Mouse (Mus musculus) left cerebral cortex, postnatal 4 days (tissue): ENCODE data around the gene Cdhr2. TPM values are rescaled to one million over a fixed set of nuclear protein-coding genes. Genes with fewer than 3 reads are reported as not detected.

Experiments used
- DNase-seq: peaks from one replicate; pipeline ENCODE4 v3.0.0-alpha.2; 2022
- intact Hi-C: fragments of 180-260 bp; cut with DNase I; formaldehyde crosslinking; loops from one replicate; pipeline ENCODE4 v1.15.1; 2025
- total RNA-seq, 2 experiments: library from RNA; stranded (reverse); gene quantifications; 2 replicates each; pipeline ENCODE4 v1.2.3; 2021

The Cdhr2 gene
- total RNA-seq, 2 experiments from 2014 or later = 0.12 to 0.26 TPM

DNA sequence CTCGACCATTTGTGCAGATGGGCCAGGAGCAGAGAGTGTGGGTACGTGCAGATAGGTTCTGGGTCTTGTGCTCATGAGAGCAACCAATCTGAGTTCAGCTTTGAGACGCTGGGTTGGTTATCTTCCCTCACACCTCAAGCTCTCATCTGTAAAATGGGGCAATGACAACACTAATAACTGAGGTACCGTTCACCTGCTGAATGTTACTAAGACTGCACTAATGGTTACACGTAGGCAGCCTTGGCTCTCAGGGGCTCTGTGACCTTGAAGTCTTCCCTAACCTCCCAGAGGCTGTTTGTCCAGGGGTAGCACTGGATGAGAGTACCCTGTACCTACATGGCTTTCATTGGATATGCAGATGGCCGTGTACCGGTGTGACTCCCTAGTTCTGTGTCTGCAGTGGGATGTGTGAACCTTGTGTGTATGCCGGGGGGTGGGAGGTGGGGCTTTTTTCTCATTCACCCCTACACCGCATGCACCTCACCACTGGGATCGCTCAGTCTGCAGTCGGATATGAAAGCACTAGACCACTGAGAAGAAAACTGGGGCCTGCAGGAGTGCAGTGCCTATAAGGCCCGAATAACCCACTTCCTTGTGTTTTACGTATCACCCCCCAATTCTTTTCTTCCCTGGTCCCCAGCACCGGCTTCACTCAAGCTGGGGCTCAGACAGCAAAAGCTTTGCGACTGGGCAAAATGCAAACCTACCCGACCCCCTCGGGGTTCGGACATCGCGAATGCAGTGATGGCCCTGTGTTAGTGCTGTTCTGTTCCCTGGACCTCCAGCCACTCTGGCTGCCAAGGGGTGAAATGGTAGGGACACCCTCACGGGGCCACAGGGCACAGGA, 8.3 kb upstream of the Cdhr2 start:
- DNase-seq = no peak
- intact Hi-C loops = no loop called here

DNA sequence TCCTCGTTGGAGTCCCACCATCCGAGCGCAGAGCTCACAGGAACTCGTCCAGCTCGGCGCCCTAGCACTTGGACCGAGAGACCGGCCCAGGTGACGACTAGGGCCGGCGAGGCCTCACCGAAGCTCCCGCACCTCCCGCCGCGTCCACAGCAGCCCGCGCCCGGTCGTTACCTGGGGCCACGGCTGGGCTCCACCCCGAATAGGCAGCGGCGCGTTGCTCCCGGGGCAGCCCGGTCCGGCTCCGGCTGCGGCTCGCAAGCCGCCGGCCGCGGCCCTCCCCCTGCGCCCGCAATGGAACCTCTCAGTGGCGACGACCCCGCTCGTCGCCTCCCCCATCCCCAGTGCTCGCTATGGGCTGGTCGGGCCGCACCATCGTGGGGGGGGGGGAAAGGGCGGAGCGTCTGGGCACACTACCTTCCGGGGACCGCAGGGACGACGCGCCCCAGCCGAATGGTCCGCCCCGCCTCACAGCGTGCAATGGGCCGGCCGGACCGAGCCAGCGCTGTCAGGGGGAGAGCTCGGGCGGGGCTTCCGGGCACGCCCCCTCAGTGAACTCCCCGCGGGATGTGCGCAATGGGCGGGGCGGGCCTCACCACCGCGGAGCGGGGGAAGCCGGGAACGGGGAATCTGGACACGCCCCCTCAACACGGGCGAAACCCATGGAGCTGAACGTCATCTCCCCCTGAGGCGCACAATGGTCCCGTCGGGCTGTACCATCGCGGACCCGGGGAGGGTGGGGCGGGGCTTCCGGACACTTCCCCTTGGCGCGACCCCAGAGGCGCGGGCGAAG, 7.5 kb upstream of the Cdhr2 start, which contains the start of gene Rnf44:
TSS of gene Rnf44 (minus strand) at position 350 of the 790 bp plus-strand sequence.
- peak; percentile 100 for DNase-seq
- intact Hi-C loops = no loop called here

DNA sequence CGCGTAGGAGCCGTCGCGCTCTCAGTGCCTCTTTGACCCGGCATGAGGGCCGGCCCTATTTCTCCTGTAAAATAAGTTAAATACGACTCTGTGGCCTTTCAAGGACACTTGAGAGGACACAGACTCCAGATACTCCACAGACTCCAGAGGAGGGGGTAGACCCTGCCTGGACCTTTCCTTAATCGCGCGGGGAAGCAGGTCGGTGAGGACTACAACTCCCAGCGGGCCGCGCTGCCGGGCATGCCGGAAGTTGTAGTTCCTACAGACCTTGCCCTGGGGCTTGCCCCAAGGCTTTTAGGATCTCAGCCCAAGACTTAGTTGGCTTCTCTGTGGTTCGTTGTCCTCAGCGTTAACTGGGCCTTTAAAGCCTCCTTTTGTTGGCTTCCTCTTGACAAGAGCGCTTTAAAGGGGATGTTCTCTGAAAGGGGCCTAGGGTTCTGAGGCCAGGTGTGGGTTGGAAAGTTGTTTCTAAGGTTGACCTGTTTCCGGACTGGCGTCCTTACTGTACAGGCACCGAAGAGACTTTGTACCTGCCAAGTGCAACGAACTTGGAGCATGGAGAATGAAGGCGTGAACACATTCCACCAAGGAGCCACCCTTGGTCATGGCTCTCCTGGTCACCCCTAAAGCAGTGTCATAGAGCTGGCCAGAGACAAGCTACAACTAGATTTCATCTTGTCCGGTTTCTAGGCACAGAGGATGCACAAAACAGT, 6.8 kb upstream of the Cdhr2 start:
- intact Hi-C loops = no loop called here
- peak; percentile 87 for DNase-seq

DNA sequence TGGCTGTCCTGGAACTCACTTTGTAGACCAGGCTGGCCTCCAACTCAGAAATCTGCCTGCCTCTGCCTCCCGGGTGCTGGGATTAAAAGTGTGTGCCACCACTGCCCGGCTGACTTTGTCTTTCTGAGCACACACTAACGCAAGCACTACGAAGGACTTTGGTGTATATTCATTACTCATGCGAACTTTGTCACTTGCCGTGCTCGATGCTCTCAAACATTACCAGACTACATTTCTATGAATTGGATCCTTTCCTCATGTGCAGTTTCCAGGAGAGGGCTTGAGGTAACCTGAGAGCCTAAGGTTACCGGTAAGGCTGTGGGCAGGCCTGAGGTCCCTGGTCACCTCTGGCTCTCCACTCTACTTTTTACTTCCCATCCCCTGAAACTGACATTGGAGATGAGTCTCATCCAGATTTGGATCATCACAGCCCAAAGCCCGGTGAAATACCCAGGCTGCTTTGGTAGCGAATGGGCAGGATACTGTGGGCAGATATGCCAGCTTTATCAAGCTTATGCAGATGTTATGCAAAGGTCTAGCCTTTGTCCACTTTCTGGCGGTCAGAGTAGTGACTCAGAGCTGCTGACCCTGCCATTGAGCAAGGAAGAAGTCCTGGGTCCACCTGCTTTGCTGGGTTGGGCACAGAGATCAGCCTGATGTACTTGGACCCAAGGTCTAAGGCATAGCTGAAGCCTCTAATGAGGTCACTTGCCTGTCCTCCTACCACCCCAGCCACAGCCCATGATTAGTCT, 5.6 kb upstream of the Cdhr2 start:
- intact Hi-C loops = no loop called here
- no peak for DNase-seq

DNA sequence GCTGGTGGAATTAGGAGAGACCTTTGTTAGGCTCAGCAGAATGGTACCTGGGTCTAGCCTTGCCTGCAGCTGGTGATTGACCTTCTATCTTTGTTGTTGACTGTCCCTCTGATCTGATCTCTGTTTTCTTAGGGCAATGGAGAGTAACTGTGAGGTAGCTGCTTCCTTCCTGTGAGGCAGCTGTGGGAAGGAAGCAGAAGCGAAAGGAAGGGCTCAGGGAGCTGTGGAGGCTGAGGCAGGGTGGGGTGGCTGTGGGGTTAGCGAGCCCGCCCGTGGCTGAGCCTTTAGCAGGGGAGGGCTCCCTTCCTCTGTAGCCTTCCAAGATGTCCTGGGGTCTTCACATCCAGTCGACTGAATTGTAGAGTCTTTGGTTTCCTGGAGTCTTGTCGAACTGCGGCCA, 1.2 kb downstream of the Cdhr2 start:
- intact Hi-C loops = no loop called here
- no peak for DNase-seq

DNA sequence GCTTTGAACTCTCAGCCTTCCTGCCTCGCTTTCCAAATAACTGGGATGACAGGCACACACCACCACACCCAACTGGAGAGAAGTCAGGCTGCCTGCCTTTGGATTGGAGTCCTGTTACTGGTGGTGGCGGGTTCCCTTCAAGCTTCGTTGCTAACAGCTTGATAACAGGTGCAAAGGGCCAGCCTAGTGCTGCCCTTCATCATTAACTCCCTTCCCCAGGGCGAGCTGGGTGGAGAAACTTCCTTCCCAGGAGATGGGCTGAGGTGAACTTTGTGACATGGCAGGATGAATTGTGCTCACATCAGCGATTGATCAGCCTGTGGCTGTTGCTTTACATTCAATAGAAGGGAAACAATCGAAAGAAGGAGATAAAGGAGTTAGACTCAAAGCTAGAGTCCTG, 3.6 kb downstream of the Cdhr2 start:
- intact Hi-C loops = no loop called here
- no peak for DNase-seq

DNA sequence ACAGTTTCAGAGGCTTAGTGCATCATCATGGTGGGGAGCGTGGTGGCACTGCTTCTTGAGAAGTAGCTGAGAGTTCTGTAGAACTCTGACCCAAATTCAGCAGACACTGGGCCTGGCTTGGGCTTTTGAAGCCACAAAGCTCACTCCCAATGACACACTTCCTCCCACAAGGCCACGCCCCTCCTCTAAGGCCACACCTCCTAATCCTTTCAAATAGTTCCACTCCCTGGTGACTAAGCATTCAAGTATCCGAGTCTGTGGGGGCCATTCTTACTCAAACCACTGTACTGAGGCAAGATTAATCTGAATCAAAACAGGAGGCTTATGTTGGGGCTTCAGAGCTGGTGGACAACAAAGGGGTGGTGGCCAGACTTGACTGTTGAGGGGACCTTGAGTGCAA, 9.6 kb downstream of the Cdhr2 start:
- intact Hi-C loops = loop anchor here (10.0 kb wide), 3 partner anchors 84 to 464 kb away; no protein-coding TSS in a partner anchor
- no peak for DNase-seq

DNA sequence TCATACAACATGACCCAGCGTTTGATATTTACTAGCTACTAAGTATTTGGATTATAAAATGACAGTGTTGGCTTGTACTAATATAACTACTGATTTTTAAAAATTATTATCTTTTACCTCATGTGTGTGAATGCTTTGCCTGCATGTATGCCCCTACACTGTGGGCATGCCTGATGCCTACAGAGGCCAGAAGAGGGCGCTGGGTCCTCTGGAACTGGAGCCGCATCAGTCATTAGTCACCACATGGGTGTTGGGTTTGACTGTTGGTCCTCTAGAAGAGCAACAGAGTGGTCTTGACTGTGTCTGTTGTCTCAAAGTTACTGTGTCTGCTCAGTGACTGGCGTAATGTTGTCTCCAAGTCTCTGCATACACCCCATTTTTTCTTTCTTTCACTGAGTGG, 13.1 kb downstream of the Cdhr2 start:
- DNase-seq = no peak
- intact Hi-C loops = loop anchor here (10.0 kb wide), 3 partner anchors 80 to 460 kb away; no protein-coding TSS in a partner anchor

DNA sequence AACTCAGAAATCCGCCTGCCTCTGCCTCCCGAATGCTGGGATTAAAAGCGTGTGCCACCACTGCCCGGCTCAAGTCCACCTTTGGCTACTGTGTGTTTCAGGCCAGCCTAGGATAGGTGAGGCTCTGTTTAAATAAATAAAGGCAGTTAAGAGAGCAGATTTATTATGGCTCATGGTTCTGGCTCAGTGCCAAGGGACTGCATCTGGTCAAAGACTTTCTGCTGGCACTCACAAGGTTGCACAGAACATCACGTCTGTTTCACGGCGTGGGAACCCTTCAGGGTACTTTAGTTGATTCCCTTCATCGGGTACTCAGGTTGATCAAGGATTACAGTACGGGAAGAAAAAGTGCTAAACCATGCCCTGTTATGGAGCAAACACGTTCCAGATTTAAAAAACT, 13.7 kb downstream of the Cdhr2 start:
- intact Hi-C loops = loop anchor here (10.0 kb wide), 3 partner anchors 80 to 460 kb away; no protein-coding TSS in a partner anchor
- peak; percentile 44 for DNase-seq

DNA sequence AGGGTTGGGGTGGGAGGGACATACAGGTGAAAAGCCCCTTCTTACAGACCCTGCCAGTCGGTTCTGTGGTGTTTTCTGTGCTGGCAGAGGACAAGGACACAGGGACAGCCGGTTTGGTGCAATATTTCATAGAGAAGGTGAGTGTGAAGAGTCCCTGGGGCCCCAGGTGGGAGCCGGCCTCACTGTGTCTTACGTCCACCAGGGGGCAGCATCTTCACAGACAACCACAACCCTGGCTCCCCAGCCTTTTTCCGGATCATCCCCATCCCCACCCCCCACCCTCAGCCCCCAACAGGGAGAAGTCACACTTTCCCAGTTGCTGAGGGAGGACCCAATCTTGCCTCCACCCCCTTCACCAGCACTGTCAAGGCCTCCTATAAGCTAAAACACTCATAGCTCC, 15.7 kb downstream of the Cdhr2 start:
- intact Hi-C loops = loop anchor here (10.0 kb wide), 3 partner anchors 78 to 458 kb away; no protein-coding TSS in a partner anchor
- peak; percentile 68 for DNase-seq

DNA sequence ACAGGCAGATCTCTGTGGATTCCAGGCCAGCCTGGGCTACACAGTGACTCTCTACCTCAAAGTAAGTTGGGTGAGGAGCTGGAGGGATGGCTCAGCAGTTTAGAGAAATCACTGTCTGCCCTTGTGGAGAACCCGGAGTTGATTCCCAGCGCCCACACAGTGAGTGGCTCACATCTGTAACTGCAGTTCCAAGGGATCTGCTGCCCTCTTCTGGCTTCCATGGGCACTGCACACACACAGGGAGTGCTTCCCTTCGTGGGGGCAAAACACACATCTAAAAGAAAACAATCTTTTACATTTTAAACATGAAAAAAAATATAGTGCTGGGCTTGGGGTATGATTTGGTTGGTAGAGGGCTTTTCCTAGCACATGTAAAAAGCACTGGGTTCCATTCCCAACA, 21.9 kb downstream of the Cdhr2 start:
- intact Hi-C loops = no loop called here
- no peak for DNase-seq

DNA sequence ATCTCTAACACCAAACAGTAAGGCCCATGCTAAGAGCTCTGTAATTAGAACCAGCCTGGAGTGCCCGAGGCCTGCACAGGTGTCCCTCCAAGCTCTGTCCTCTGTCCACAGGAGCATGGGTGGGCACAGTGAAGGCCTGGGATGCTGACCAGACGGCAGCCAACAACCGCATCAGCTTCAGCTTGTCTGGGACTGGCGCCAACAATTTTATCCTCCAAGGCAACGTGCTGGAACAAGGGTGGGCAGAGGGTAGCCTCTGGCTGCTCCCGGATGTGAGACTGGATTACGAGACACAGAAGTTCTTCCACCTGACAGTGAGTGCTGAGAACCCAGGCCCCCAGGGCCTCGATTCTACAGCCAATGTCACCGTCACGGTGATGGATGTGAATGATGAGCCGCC, 24.9 kb downstream of the Cdhr2 start:
- DNase-seq = peak; percentile 63
- intact Hi-C loops = no loop called here

DNA sequence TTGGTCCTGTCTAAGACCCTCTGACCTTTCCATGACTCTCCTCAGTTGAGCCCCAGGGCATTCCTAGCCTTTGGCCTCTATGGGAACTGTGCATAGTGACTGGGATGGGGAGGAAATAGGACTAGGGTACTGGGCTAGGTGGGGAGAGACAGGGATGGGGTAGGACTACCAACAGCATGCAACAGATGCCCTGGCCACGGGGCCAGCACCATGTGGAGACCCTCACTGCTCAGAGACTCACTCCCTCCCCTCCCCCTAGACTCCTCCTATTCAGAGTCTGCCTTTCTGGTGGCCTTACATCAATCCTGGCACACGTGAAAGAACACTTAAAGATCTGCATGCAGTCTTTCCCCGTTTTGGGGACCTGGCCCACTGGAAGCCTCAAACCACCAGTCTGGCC, 35.7 kb downstream of the Cdhr2 start:
- no peak for DNase-seq
- intact Hi-C loops = no loop called here

DNA sequence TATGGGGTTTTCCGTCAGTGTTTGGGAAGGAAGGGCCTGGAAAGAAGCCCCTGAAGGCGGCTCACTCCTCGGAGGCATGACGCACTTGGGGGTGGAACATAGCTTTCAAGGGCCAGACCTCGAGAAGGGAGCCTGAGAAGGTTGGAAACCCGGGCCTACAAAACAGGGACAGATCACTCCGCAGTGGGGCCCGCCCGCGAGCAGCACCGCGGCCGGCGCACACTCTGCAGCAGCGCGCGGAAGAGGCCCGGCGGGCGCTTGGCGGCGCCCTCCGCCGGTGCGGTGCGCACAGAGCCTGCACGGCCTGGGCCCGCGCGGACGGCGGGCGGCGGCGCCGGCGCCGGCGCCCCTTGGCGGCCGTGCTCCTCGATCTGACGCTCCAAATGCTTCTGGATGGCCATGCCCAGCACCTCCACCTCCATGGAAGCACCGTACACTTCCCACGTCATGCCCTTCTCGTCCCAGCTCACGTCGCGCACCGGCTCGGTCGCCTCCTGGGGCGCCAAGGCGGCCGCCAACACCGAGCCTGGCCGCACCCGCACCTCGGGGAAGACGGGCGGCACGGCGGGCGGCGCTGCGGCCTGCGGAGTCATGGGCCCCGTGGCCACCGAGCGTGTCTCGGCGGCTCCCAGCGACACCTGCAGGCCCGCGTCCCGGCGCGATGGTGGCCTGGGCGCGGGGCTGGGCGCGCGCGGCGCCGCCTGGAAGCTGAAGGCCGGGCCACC, 36.4 kb downstream of the Cdhr2 start:
- DNase-seq = no peak
- intact Hi-C loops = no loop called here

DNA sequence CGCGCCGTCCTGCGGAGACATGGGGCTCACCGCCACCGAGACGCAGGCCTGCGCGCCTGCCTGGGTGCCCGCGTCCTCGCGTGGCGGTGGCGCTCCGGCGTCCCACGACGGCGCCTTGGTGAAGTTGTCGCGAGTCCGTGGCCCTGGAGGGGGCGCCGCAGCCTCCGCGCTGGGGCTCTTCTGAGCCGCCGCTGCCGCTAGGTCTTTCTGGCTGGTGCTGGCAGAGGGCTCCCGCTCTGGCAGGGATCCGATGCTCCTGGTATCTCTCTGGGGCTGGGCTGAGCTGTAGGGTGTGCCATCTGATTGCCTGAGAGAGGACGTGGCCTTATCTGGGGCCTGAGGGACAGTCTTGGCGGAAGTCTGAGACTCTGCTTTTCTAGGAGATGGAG, 36.9 kb downstream of the Cdhr2 start:
- DNase-seq = peak; percentile 72
- intact Hi-C loops = no loop called here

DNA sequence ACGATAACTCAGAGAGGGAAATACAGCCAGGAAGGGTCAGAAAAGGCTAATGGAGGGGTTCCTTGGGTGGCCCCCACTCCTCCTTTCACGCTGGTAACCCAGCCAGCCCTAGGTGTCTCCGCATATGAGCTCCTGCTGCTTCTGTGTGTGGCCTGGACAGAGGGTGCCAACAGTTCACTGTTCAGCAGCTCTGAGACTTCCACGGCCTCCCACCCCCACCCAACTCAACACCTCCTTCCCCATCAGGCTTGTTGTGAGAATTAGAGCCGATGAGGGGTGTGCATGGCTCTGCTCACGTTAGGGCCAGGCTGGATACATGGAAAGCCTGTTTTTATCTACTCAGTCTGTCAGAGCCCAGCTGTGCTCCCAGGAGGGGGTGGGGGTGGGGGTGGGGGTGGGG, 44.8 kb downstream of the Cdhr2 start:
- no peak for DNase-seq
- intact Hi-C loops = no loop called here

DNA sequence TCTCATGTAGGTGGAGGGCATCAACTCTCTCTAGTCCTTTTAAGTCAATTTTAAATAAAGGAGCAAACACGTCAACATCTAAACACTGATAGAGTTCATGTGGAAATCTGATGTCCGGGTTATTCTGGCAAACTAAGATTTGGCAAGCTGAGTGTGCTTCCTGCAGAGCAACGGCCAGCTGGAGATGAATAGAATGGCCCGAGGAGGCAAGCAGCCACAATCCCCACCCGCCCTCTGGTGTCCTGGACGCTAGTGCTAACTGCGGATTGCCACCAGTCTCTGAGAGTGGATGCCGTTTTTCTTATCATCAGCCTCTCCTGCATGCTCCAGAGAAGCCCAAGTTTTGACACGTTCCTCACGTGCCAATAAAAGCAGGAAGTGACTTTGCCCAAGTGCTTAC, 45.6 kb downstream of the Cdhr2 start:
- intact Hi-C loops = no loop called here
- DNase-seq = peak; percentile 73

DNA sequence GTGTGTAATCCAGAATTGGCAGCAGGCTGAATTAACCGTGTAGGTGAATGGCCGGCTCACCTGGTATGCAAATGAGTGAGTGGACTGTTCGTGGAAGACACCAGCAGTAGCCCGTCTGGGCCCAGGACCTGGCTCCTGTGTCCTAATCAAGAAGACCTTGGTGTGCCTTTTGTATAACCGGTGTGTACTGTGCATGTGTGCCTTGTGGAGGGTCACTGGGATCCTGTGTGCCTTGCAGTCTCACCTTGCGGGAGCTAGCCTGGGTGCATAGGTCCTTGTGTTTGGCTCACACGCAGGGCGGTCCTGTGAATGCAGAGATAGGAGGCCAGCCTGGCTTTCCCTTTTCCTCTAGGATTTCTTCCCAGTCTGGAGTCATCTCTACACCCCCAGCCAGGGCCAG, 46.9 kb downstream of the Cdhr2 start:
- DNase-seq = no peak
- intact Hi-C loops = no loop called here

DNA sequence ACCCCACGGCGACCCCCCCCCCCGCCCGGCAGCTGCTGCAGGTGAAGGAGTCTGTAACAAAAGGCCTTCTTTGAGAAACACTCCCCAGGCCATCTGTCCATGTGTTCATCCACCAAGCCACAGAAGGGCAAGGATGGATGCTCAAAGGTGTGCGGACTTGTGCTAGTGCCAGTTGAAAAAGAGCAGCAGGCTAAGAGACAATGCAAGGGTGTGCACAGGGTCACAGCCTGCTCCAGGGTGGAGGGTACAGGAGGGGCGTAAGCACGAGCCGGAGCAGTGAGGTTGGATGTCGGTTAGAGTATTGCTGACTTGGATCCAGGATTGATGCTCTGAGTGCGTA, 47.4 kb downstream of the Cdhr2 start:
- no peak for DNase-seq
- intact Hi-C loops = no loop called here
